Mouse (Mus musculus): Measurements from ENCODE around the gene Dapp1. TPM values are rescaled to one million over a fixed set of nuclear protein-coding genes. Genes with fewer than 3 reads are reported as not detected.
"Not testable (repeated sequence)": the region's sequence is repeated elsewhere in the genome, so short reads cannot be mapped to it uniquely, and the experiment has no call there.

The Dapp1 gene
- total RNA-seq, 4 experiments from 2014 or later: 5.3 to 8.4 (median 7.6) TPM

DNA sequence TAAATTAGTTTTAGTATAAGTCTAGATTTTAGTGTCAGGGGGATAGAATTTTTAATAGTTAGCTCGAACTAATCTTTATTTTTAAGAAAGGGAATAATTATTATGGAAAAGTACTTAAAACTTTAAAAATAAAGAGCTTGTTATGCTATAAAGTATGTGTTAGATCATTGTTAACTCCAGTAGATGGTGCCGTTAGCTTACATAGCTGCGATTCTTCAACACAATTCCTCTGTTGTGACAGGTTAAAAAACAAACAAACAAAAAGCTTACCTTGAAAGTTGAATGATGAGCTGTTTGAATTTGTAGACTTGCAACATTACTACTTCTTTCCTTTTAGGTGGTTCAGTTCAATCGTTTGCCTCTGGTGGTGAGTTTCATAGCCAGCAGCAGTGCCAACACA, 54.3 kb downstream of the Dapp1 start:
- DNase-seq (ENCODE audit: low spot score in 2 of 2): no peak

- DNase-seq (ENCODE audit: low spot score in 2 of 2): no peak
Observed at GRCm38 (mm10) chr3:137920594-137920993, 60.8 kb downstream of the Dapp1 start.

DNA sequence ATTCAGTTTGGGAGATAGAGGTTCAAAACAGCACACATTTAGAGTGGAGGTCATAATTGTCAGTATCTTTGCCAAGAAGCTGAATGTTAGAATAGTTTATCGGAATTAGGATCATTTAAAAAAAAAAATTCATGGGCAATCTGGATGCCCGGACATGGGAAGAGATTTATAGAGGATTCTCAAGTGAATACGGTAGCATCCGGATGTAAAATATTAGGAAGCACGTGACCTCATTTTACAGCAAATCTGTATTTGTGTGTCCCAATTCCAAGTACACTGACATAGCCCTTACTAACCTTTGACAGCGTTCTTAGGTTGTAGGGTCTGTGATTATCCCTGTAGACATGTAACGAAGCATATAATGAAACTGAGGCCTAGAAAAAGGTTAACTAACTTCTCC, 61.9 kb downstream of the Dapp1 start:
- DNase-seq (ENCODE audit: low spot score in 2 of 2): no peak

DNA sequence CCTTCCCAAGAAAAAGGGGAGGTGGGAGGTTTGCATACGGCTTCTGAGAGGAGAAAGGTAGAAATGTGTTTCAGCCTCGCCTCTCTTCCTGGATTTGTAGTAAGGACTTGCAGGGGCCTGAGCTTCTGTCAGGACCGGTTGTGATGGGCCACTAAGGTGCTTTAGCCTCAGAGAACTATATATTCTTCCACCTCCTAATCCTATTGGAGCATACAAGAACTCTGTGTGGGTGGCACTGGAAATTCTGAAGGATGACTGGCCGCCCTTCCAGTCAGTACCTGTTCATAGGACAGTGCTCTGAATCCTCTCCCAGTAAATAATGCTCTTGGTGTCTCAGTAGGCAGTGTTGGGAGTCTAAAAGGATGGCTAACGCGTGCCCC, 62.4 kb downstream of the Dapp1 start:
- no peak for DNase-seq (ENCODE audit: low spot score in 2 of 2)

DNA sequence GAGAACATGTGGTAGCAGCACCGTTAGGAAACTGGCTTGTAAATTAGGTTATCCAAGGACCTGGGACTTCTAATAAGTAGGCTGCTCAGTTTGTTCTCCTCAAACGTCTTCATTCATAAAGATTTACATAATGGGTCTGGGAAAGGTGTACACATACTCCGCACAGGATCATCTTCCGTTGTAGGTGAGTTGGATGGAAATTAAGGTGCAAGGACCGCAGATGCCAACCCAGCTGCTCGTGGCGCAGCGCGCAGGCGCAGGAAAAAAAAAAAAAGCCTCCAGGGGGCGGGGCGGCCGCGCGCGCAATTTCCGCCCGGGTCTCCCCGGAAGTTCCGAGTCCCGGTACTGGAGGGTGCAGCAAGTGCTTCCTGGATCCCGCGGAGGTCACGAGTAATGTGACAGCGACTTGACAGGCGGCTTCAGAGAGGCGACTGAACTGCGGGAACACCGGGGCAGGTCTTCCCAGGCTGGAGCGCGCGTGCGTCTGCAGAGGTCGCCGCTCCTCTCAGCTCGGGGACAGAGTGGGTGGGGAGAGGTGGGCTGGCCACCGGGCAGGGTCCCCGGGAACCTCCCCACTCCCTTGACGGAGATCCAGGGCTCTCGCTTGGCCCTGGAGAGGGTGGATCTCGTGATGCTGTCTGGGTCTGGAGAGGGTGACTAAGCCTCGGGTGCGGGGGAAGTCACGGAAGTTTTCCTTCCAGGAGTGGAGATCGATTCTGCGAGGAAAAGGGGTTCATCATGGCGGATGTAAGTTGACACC, 63.0 kb downstream of the Dapp1 start, which contains the start of gene Lamtor3:
Lamtor3 (plus strand) TSS at position 335 of the 760 bp plus-strand sequence.
- peak; percentile 83 to 87 for DNase-seq (ENCODE audit: low spot score in 2 of 2)

DNA sequence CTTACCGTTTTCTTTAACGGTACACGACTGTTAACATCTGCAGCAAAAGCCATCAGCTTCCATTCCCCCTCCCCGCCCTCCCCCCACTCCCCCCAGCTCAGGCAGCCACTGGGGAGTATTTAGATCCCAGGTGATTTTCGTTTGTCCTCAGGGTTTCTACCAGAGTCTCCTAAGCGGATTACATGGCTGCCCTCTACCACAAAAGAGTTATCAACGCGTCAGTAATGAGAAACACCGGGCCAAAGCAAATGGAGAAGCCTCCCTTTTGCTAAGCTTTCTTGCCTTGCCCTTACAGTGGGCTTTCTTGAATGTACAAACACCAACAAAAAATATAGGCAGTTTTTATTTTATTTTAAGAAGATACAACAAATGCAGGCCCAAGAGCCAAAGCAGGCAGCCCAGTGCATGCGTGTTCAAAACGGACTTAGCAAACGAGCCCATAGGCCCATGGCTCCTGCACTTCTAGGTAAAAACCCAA, 63.6 kb downstream of the Dapp1 start:
- no peak for DNase-seq (ENCODE audit: low spot score in 2 of 2)

- not testable (repeated sequence) for DNase-seq (ENCODE audit: low spot score in 2 of 2)
Observed at GRCm38 (mm10) chr3:137914567-137914966, 66.8 kb downstream of the Dapp1 start.

DNA sequence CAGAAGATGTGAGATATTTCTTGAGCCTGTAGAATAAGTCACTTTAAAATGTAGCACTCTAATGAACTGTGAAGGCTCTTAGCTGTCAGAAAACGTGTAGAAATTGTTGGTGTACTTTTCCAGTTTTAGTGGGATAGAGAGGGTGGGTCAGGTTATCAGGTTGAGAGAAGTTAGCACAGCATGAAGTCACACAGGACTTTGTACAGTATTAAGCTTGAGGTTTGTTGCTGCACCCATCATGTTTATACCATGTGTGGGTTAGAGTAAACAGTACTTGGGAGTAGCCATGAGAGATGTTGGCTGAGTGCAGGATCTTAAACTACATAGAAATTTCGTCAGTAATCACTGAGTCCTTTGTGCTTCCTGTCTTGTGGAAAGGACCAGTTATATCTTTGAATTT, 68.3 kb downstream of the Dapp1 start:
- DNase-seq (ENCODE audit: low spot score in 2 of 2): no peak

- DNase-seq (ENCODE audit: low spot score in 2 of 2): peak in 1 of 2 experiments; percentile 30
Observed at GRCm38 (mm10) chr3:137900149-137900548, 81.2 kb downstream of the Dapp1 start.

DNA sequence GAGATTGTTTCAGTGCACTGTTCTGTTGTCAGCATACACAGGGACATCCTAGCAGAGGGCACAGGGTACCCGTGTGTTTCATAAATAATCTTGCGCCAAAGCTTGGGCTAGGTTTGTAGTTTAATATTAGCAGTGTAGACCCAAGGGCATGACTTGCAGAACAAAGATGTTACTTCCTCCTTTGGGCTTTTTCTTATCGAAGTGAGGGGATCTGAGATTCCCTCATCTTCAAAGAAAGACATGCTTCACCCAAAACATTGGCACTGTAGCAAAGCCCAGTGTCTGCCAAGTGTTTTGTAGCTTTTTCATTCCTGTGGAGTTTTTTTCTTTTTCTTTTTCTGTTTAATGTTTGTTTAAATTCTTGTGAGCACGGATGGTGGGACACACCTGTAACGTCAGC, 83.7 kb downstream of the Dapp1 start:
- no peak for DNase-seq (ENCODE audit: low spot score in 2 of 2)

GRCm38 (mm10) chr3:137896867-137897266, 84.5 kb downstream of the Dapp1 start:
- DNase-seq (ENCODE audit: low spot score in 2 of 2): no peak

- no peak for DNase-seq (ENCODE audit: low spot score in 2 of 2)
Observed at GRCm38 (mm10) chr3:137896386-137896785, 85.0 kb downstream of the Dapp1 start.

DNA sequence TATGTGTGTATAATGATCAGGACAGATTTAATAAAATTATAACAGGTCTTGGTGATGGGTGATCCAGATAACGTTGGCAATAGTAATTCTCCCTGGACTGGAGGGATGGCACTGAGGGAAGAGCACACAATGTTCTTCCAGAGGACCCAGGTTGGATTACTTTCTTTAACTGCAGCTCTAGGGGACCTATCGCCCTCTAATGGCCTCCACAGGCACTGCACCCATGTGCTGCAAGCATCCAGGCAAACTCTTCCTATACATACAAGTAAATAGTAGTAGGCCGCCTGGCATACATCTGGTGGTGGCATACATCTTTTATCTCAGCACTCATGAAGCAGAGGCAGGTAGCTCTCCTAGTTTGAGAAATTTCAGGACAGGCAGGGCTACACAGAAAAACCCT, 86.1 kb downstream of the Dapp1 start:
- DNase-seq (ENCODE audit: low spot score in 2 of 2): no peak

DNA sequence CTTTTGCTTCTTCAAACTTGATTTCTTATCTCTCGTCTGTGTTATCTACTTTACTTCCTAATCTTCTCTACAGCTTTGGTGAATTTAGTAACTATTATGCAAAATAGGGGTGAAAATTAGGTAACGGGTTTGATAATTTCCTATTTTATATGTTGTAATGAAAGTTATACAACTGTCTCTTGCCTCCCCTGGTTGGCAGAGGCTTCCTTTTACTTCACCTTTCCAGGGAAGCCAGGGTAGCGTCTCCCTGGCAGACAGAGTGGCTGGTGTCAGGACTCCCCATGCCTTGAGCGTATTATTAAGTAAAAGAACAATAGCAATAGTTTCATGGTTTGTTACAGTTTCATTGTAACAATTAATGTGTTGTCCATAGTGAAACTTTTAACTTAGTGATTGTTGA, 87.6 kb downstream of the Dapp1 start:
- no peak for DNase-seq (ENCODE audit: low spot score in 2 of 2)

GRCm38 (mm10) chr3:137892118-137892517, 89.2 kb downstream of the Dapp1 start:
- no peak for DNase-seq (ENCODE audit: low spot score in 2 of 2)

- DNase-seq (ENCODE audit: low spot score in 2 of 2): no peak
Observed at GRCm38 (mm10) chr3:137891089-137891488, 90.3 kb downstream of the Dapp1 start.

DNA sequence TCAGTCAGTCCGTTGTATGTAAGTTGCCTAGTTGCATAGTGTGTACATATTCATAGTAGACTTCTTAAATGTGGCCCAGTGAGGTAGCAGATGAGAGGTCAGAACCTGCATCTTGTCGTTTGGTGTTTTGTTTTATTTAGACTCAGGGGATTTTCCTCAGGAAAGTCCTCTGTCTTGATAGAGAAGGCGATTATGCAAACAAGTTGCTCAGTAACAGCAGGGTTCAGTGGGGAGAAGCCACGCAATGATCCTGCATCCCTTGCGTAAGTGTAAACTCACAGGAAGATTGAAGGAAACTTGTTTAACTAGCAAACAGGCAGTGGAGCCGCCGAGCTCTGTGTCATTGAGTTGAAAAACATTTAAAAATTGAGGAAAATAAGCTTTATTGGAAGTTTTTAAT, 93.4 kb downstream of the Dapp1 start:
- no peak for DNase-seq (ENCODE audit: low spot score in 2 of 2)

DNA sequence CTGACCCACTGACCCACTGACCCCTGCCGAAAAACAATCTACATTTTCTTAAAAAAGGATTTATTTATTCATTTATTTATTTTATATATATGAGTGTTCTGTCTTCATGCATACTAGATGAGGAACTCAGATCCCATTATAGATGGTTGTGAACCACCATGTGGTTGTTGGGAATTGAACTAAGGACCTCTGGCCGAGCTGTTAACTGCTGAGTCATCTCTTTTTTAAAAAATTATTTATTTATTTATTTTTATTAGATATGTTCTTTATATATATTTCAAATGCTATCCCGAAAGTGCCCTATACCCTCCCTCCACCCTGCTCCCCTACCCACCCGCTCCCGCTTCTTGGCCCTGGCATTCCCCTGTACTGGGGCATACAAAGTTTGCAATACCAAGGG, 100.3 kb downstream of the Dapp1 start:
- no peak for DNase-seq (ENCODE audit: low spot score in 2 of 2)

Other genes starting within 250 kb of the Dapp1 start
- 100 to 1,000 TPM; 138 to 151 (median 148) TPM for gene H2afz, start 117.1 kb downstream of the Dapp1 start, total RNA-seq (2022)
- 10 to 100 TPM; 52.0 to 55.0 (median 53.3) TPM for gene Dnajb14, start 113.9 kb downstream of the Dapp1 start, total RNA-seq (2022)
- 10 to 100 TPM; 60.2 to 72.0 (median 65.2) TPM for gene Lamtor3, start 63.0 kb downstream of the Dapp1 start, total RNA-seq (2022)
- 1 to 10 TPM; 1.2 to 2.3 (median 2.0) TPM for gene 1110002E22Rik, start 83.5 kb upstream of the Dapp1 start, total RNA-seq (2022)
- gene Gm5105, start 85.8 kb upstream of the Dapp1 start, total RNA-seq (2022): under 1 TPM in 1 of 4 experiments, not detected in 3; 0.22 TPM
- gene Trmt10a, start 161.9 kb upstream of the Dapp1 start, total RNA-seq (2022): 1 to 10 TPM; 2.9 to 9.7 (median 4.0) TPM
- gene Mttp, start 163.4 kb upstream of the Dapp1 start, total RNA-seq (2022): 1 to 10 TPM; 6.5 to 9.3 (median 8.1) TPM
- not detected for gene 4930579F01Rik, start 212.3 kb upstream of the Dapp1 start, total RNA-seq (2022)
- under 1 TPM in 3 of 4 experiments, not detected in 1; 0.13 to 0.27 (median 0.21) TPM for gene Adh7, start 236.2 kb upstream of the Dapp1 start, total RNA-seq (2022)